Mouse (Mus musculus) CH12.LX (cell line): ENCODE data around the gene Slc44a4.

Source experiments
- CTCF ChIP-seq, 2 experiments: IDR thresholded peaks in 1 of 2; conservative IDR thresholded peaks in 1 of 2; 2 replicates each; pipeline ENCODE4 v1.5.1; 2011 to 2012; ENCODE audit warnings: low read depth in 2 of 2, low read length in 2 of 2, improper control_type of control experiment in 1 of 2, inconsistent platforms in 1 of 2, mild to moderate bottlenecking in 1 of 2, moderate library complexity in 1 of 2
- EP300 ChIP-seq: IDR thresholded peaks from 2 replicates; pipeline ENCODE4 v1.6.1; 2011; ENCODE audit warnings: low read length, improper control_type of control experiment
- MAX ChIP-seq: IDR thresholded peaks from 2 replicates; pipeline ENCODE4 v1.6.1; 2011; ENCODE audit warnings: low read length, improper control_type of control experiment
- NELFE ChIP-seq: IDR thresholded peaks from 2 replicates; pipeline ENCODE4 v1.6.1; 2011; ENCODE audit warnings: low read depth, low read length, improper control_type of control experiment
- PAX5 ChIP-seq: IDR thresholded peaks from 2 replicates; pipeline ENCODE4 v1.6.1; 2012; ENCODE audit warnings: low read length, inconsistent platforms, mixed read lengths
- POLR2A ChIP-seq: IDR thresholded peaks from 2 replicates; pipeline ENCODE4 v1.6.1; 2011; ENCODE audit warnings: low read depth, mild to moderate bottlenecking, improper control_type of control experiment, low read length
- POLR2AphosphoS2 ChIP-seq: IDR thresholded peaks from 2 replicates; pipeline ENCODE4 v1.6.1; 2011; ENCODE audit warnings: low read depth, low read length, improper control_type of control experiment
- SIN3A ChIP-seq: IDR thresholded peaks from 2 replicates; pipeline ENCODE4 v1.6.1; 2012; ENCODE audit warnings: low read length, improper control_type of control experiment, inconsistent platforms
- USF1 ChIP-seq: IDR thresholded peaks from 2 replicates; pipeline ENCODE4 v1.6.1; 2014; ENCODE audit warnings: low read depth, mild to moderate bottlenecking, inconsistent platforms, low read length, improper control_type of control experiment

DNA sequence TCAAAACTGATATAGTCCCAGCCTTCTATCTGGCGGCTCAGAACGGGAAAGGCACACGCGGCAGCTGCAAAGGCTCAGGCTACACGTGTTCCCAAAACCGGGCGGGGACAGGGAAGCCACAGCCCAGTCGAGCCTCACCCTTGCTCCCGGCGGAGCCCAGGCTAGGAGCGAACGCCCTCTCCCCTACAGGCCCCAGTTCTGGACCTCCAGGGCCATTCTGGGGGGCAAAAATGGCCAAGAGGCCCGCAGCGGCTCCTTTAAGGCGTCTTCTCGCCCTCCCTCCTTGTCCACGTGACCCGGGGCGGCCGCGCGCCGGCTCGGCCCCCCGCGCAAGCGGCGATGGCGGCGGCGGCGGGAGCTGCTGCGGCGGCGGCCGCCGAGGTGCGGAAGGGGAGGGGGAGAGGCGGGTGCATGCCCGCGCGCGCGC, 16.1 kb upstream of the Slc44a4 start, which contains the start of the genes C2 and Ehmt2:
- TF ChIP-seq POLR2AphosphoS2, result no peak
- TF ChIP-seq SIN3A, result peak; percentile 73; the same call in 1 of the 2 replicates
- TF ChIP-seq CTCF (conservative IDR thresholded peaks at IDR 0.05 in 1 of 2, IDR thresholded peaks at IDR 0.05 in 1 of 2; ENCODE audit: low read depth in 2 of 2, low read length in 2 of 2), result no peak
- TF ChIP-seq USF1, result peak; percentile 88
- no peak for TF ChIP-seq EP300
- no peak for TF ChIP-seq PAX5
- peak; percentile 65; the same call in 1 of the 2 replicates for TF ChIP-seq NELFE
- TF ChIP-seq POLR2A, result peak; percentile 90
- TF ChIP-seq MAX, result peak; percentile 95
